ENCODE assay signal across 9 mouse cellular contexts in the genomic region with DNA sequence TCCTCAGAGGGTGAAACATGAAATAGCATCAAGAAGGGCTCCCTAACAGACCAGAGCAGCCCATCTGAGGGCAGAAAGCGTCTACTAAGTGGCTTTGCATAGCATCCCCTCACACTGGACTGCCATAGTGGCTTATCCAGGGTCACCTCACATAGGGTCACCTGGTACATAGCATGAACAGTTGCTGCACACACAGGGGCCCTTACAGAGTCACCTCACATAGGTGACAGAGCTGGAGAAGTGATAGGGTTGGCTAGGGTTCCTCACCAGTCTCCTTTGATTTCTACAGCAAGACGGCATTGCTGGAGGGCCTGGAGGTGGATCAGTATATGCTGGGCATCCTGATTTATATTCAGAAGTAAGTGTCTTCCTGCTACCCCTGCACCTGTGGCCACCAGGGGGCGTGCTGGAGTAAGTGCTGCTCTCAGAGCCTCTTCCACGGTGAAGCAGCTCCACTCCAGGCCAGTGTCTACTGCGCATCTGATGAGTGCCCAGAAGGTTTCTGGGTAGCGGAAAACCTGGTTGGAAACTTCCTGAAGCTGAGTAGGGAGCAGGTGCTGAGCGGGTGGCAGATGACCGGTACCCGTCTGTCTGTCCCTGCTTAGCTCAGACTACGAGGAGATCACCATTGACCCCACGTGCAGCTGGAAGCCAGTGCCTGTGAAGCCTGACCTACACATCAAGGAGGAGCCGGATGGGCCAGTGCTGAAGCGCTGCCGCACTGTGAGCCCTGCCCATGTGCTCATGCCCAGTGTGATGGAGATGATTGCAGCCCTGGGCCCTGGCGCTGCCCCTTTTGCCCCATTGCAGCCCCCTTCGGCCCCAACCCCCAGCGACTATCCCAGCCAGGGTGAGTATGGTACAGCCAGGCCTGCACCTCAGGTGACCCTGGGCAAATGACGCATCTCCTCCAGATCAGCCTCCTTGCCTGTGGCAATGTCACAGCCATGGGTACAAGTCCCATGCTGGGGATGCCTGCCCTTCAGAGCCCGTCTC. TPM values are rescaled to one million over a fixed set of nuclear protein-coding genes. Genes with fewer than 3 reads are reported as not detected.
DNase-seq lines count a peak whose midpoint lies in the region; ATAC-seq and TF ChIP-seq lines count a peak whose summit lies in the region.
"Had no signal": no experiment of that assay in that cellular context is flagged by ENCODE, and none has a peak within 500 bp of the region (broad histone marks: within the 10 kb centered on the region; RNA-seq: fewer than 3 reads in every experiment).

No protein-coding gene starts in this region.

- no peak overlapping the region for H3K4me2 ChIP-seq in kidney, embryonic 16.5 days (replicated peaks; ENCODE audit: low read depth, low read length)
- no peak overlapping the region for H3K4me2 ChIP-seq in liver, embryonic 14.5 days (ENCODE audit: low read depth)

- TF ChIP-seq POLR2A in ES-Bruce4 (IDR thresholded peaks at IDR 0.05; ENCODE audit: insufficient read depth, low read length), result no peak
- no peak for TF ChIP-seq POLR2A in bone marrow, adult 2 months (IDR thresholded peaks at IDR 0.05; ENCODE audit: borderline replicate concordance, control insufficient read depth, low read depth, low read length)

- no peak overlapping the region for H3K4me3 ChIP-seq in kidney, embryonic 16.5 days (ENCODE audit: low read length)
- no peak overlapping the region for H3K4me3 ChIP-seq in ES-Bruce4 (ENCODE audit: low read depth, low read length)
- H3K4me3 ChIP-seq in bone marrow, adult 2 months (replicated peaks; ENCODE audit: control insufficient read depth, low read depth, low read length), result no peak overlapping the region
- H3K4me3 ChIP-seq in liver, embryonic 14.5 days (ENCODE audit: insufficient read depth in 1 of 2, low read depth in 2 of 2, low read length in 2 of 2), result no peak overlapping the region
- H3K4me3 ChIP-seq: megakaryocyte, embryonic 14.5 days had no signal

- no peak overlapping the region for H3K9ac ChIP-seq in kidney, embryonic 16.5 days (replicated peaks; ENCODE audit: low read length)
- no peak overlapping the region for H3K9ac ChIP-seq in ES-Bruce4 (ENCODE audit: low read depth, poor library complexity, severe bottlenecking)
- H3K9ac ChIP-seq in liver, embryonic 14.5 days (replicated peaks), result no peak overlapping the region

- H3K9me3 ChIP-seq in kidney, embryonic 16.5 days (ENCODE audit: low read length), result no peaks in the 10 kb centered on the region
- H3K9me3 ChIP-seq in ES-Bruce4 (replicated peaks; ENCODE audit: control insufficient read depth, insufficient read depth, low read length, poor library complexity, severe bottlenecking), result no peaks in the 10 kb centered on the region
- no peaks in the 10 kb centered on the region for H3K9me3 ChIP-seq in liver, embryonic 14.5 days (ENCODE audit: control insufficient read depth, low read length)
- H3K9me3 ChIP-seq: megakaryocyte, embryonic 14.5 days had no signal

- H3K27me3 ChIP-seq in kidney, embryonic 16.5 days (ENCODE audit: insufficient read depth, low read length), result no peaks in the 10 kb centered on the region
- H3K27me3 ChIP-seq in ES-Bruce4 (ENCODE audit: control insufficient read depth, insufficient read depth, low read length, poor library complexity, severe bottlenecking), result no peaks in the 10 kb centered on the region
- no peaks in the 10 kb centered on the region for H3K27me3 ChIP-seq in liver, embryonic 14.5 days (ENCODE audit: control insufficient read depth, insufficient read depth, low read length)
- H3K27me3 ChIP-seq: megakaryocyte, embryonic 14.5 days had no signal

- WGBS in kidney, embryonic 16.5 days, result 88% methylated on average over 19 of the region's 19 CpGs
- WGBS in bone marrow, adult 2 months, result 84% methylated on average over 19 of the region's 19 CpGs
- WGBS in liver, embryonic 14.5 days (ENCODE audit: insufficient replicate concordance), result 75% methylated on average over 19 of the region's 19 CpGs

- no peak for TF ChIP-seq EP300 in ES-Bruce4 (IDR thresholded peaks at IDR 0.05; ENCODE audit: insufficient read depth, low read depth, low read length)
- no peak for TF ChIP-seq EP300 in liver, embryonic 14.5 days (IDR thresholded peaks at IDR 0.05; ENCODE audit: low read depth)

- peaks cover 77% of the 10 kb centered on the region for H3K36me3 ChIP-seq in kidney, embryonic 16.5 days (ENCODE audit: insufficient read depth, low read length)
- peaks cover 56% of the 10 kb centered on the region for H3K36me3 ChIP-seq in ES-Bruce4 (ENCODE audit: control insufficient read depth, insufficient read depth, low read length, poor library complexity, severe bottlenecking)
- peaks cover 28% of the 10 kb centered on the region for H3K36me3 ChIP-seq in liver, embryonic 14.5 days (replicated peaks; ENCODE audit: control insufficient read depth, insufficient read depth, low read depth)

- H3K4me1 ChIP-seq in kidney, embryonic 16.5 days (ENCODE audit: insufficient read depth, low read length), result peaks cover 30% of the 10 kb centered on the region
- peaks cover 3% of the 10 kb centered on the region for H3K4me1 ChIP-seq in ES-Bruce4 (ENCODE audit: control insufficient read depth, insufficient read depth, low read length)
- no peaks in the 10 kb centered on the region; the same call in 1 of the 2 replicates for H3K4me1 ChIP-seq in bone marrow, adult 2 months (ENCODE audit: control insufficient read depth, insufficient read depth, low read length)
- no peaks in the 10 kb centered on the region for H3K4me1 ChIP-seq in liver, embryonic 14.5 days (replicated peaks; ENCODE audit: control insufficient read depth in 2 of 2, insufficient read depth in 2 of 2, low read length in 1 of 2)

- no peak for ATAC-seq in kidney, embryonic 16.5 days (ENCODE audit: low FRiP score, low TSS enrichment)
- ATAC-seq in liver, embryonic 14.5 days (ENCODE audit: insufficient read depth), result peak; percentile 45; the same call in 1 of the 2 replicates
- no peak for ATAC-seq in frontal cortex, adult (ENCODE audit: low TSS enrichment)

- H3K27ac ChIP-seq in kidney, embryonic 16.5 days (ENCODE audit: low read length), result no peak overlapping the region
- no peak overlapping the region for H3K27ac ChIP-seq in ES-Bruce4 (ENCODE audit: insufficient read depth, low read length)
- H3K27ac ChIP-seq in bone marrow, adult 2 months (ENCODE audit: control insufficient read depth, insufficient read depth, low read depth, low read length, poor library complexity), result no peak overlapping the region
- no peak overlapping the region for H3K27ac ChIP-seq in liver, embryonic 14.5 days

- peak; percentile 57 for DNase-seq in kidney, adult 11 months
- peak; percentile 66 for DNase-seq in gastrocnemius, postnatal 25 days
- DNase-seq in liver, embryonic 14.5 days (ENCODE audit: low read depth in 3 of 3, low spot score in 3 of 3), result peak in 2 of 3 experiments; percentile 41 to 48
- DNase-seq in right cerebral cortex, postnatal 4 days, result peak; percentile 67

- peak; percentile 89 for TF ChIP-seq CTCF in ES-Bruce4 (IDR thresholded peaks at IDR 0.05; ENCODE audit: low read depth, low read length)
- TF ChIP-seq CTCF in bone marrow, adult 2 months (IDR thresholded peaks at IDR 0.05; ENCODE audit: control insufficient read depth, insufficient read depth, low read length), result peak; percentile 91
- peak; percentile 96 for TF ChIP-seq CTCF in liver, embryonic 14.5 days (IDR thresholded peaks at IDR 0.05; ENCODE audit: low read depth)

RNA-seq across cellular contexts. Expression of gene Ppia, which starts 12.4 kb away (rescaled TPM):
- polyA plus RNA-seq in kidney, embryonic 16.5 days (2015; fragmentation: Nextera tagmentation; extraction: Ambion mirVana), result 4,884 and 4,942 TPM in 2 replicates
- polyA plus RNA-seq in ES-Bruce4 (2011; ENCODE audit: insufficient read depth, insufficient read length, low read depth, missing spikeins), result 2,132 and 2,301 TPM in 2 replicates
- polyA plus RNA-seq in bone marrow, adult 2 months (2011; ENCODE audit: insufficient read depth, insufficient read length, low replicate concordance, missing spikeins), result 659 and 720 TPM in 2 replicates
- 100 to 1,000 TPM; 197 to 277 TPM for total RNA-seq in gastrocnemius, postnatal 25 days (2021)
- polyA plus RNA-seq in liver, embryonic 14.5 days (2012; rRNA removed), result 1,485 and 1,780 TPM in 2 replicates
- polyA plus RNA-seq in liver, embryonic 14.5 days (2014; fragmentation: Nextera tagmentation; extraction: Ambion mirVana), result 3,165 and 3,291 TPM in 2 replicates

RNA-seq across cellular contexts. Expression of gene Zmiz2, which starts 13.9 kb away (rescaled TPM):
- polyA plus RNA-seq in kidney, embryonic 16.5 days (2015; fragmentation: Nextera tagmentation; extraction: Ambion mirVana), result 11.7 and 12.5 TPM in 2 replicates
- 51.5 and 59.4 TPM in 2 replicates for polyA plus RNA-seq in ES-Bruce4 (2011; ENCODE audit: insufficient read depth, insufficient read length, low read depth, missing spikeins)
- 24.8 and 42.3 TPM in 2 replicates for polyA plus RNA-seq in bone marrow, adult 2 months (2011; ENCODE audit: insufficient read depth, insufficient read length, low replicate concordance, missing spikeins)
- total RNA-seq in gastrocnemius, postnatal 25 days (2021), result 10 to 100 TPM; 37.4 to 43.0 TPM
- polyA plus RNA-seq in liver, embryonic 14.5 days (2012; rRNA removed), result 7.3 and 9.4 TPM in 2 replicates
- polyA plus RNA-seq in liver, embryonic 14.5 days (2014; fragmentation: Nextera tagmentation; extraction: Ambion mirVana), result 3.9 and 4.1 TPM in 2 replicates

RNA-seq across cellular contexts. Expression of gene H2afv, which starts 41.4 kb away (rescaled TPM):
- polyA plus RNA-seq in kidney, embryonic 16.5 days (2015; fragmentation: Nextera tagmentation; extraction: Ambion mirVana), result 560 and 596 TPM in 2 replicates
- 200 and 218 TPM in 2 replicates for polyA plus RNA-seq in ES-Bruce4 (2011; ENCODE audit: insufficient read depth, insufficient read length, low read depth, missing spikeins)
- 139 and 217 TPM in 2 replicates for polyA plus RNA-seq in bone marrow, adult 2 months (2011; ENCODE audit: insufficient read depth, insufficient read length, low replicate concordance, missing spikeins)
- total RNA-seq in gastrocnemius, postnatal 25 days (2021), result 10 to 100 TPM; 44.6 TPM
- polyA plus RNA-seq in liver, embryonic 14.5 days (2012; rRNA removed), result 35.2 and 44.2 TPM in 2 replicates
- polyA plus RNA-seq in liver, embryonic 14.5 days (2014; fragmentation: Nextera tagmentation; extraction: Ambion mirVana), result 117 and 119 TPM in 2 replicates
